Mouse (Mus musculus) urinary bladder, postnatal 25 days (tissue): ENCODE results near the gene Tcte1.
A peak's percentile ranks its signal among the peaks of the same experiment; 100 is the strongest.

ENCODE experiments used
- DNase-seq: peaks from one replicate; pipeline ENCODE4 v3.0.0; 2022; ENCODE audit warnings: low spot score

Gene Tcte1

GRCm38 (mm10) chr17:45523263-45523662 is at the start of gene Tcte1:
Gene Tcte1, plus strand, starts transcription at chr17:45523434.
- no peak for DNase-seq

GRCm38 (mm10) chr17:45473667-45474066 is 49.6 kb upstream of the Tcte1 start:
- DNase-seq, result no peak

- no peak for DNase-seq
Measured at GRCm38 (mm10) chr17:45474146-45474545, 49.1 kb upstream of the Tcte1 start.

GRCm38 (mm10) chr17:45474669-45475465 is 48.4 kb upstream of the Tcte1 start, which contains the start of gene Spats1:
Gene Spats1, minus strand, starts transcription at chr17:45475415.
- peak; percentile 24 for DNase-seq

GRCm38 (mm10) chr17:45478234-45478825 is 44.9 kb upstream of the Tcte1 start:
- DNase-seq, result peak; percentile 76

GRCm38 (mm10) chr17:45480429-45480828 is 42.8 kb upstream of the Tcte1 start:
- no peak for DNase-seq

- DNase-seq, result no peak
Measured at GRCm38 (mm10) chr17:45485581-45485980, 37.7 kb upstream of the Tcte1 start.

- DNase-seq, result no peak
Measured at GRCm38 (mm10) chr17:45487216-45487615, 36.0 kb upstream of the Tcte1 start.

GRCm38 (mm10) chr17:45488321-45489254 is 34.6 kb upstream of the Tcte1 start:
- DNase-seq, result no peak

GRCm38 (mm10) chr17:45489736-45490135 is 33.5 kb upstream of the Tcte1 start:
- DNase-seq, result no peak

GRCm38 (mm10) chr17:45490532-45491154 is 32.6 kb upstream of the Tcte1 start:
- DNase-seq, result no peak

- DNase-seq, result no peak
Measured at GRCm38 (mm10) chr17:45495398-45495797, 27.8 kb upstream of the Tcte1 start.

- DNase-seq, result no peak
Measured at GRCm38 (mm10) chr17:45498397-45498796, 24.8 kb upstream of the Tcte1 start.

GRCm38 (mm10) chr17:45499516-45499915 is 23.7 kb upstream of the Tcte1 start:
- DNase-seq, result no peak

- DNase-seq, result no peak
Measured at GRCm38 (mm10) chr17:45500981-45501380, 22.3 kb upstream of the Tcte1 start.

GRCm38 (mm10) chr17:45502324-45502723 is 20.9 kb upstream of the Tcte1 start:
- no peak for DNase-seq

GRCm38 (mm10) chr17:45503301-45503973 is 19.8 kb upstream of the Tcte1 start:
- no peak for DNase-seq

GRCm38 (mm10) chr17:45505941-45506465 is 17.2 kb upstream of the Tcte1 start:
- no peak for DNase-seq

- DNase-seq, result peak; percentile 94
Measured at GRCm38 (mm10) chr17:45506700-45507189, 16.5 kb upstream of the Tcte1 start, which contains the start of gene Aars2. Gene Aars2, plus strand, starts transcription at chr17:45506841.

GRCm38 (mm10) chr17:45510871-45511270 is 12.4 kb upstream of the Tcte1 start:
- no peak for DNase-seq

GRCm38 (mm10) chr17:45511757-45512156 is 11.5 kb upstream of the Tcte1 start:
- no peak for DNase-seq
